Mouse (Mus musculus): Measurements from ENCODE around the gene Car6. TPM values are rescaled to one million over a fixed set of nuclear protein-coding genes. Genes with fewer than 3 reads are reported as not detected.

Car6 gene
- total and polyA plus RNA-seq, 3 experiments: not detected

- H3K4me2 ChIP-seq (ENCODE audit: insufficient read depth, low read depth, poor library complexity, severe bottlenecking): no peak overlapping the region
- in situ Hi-C loops (cut with MboI; ENCODE audit: low pct_ligation_motif_present, low pct_unique_long_range_greater_than_20kb, low sequenced_read_pairs): no loop called here
- TF ChIP-seq ZMIZ1 (IDR thresholded peaks at IDR 0.05; ENCODE audit: low read depth, low read length) (no peak), CTCF (conservative IDR thresholded peaks at IDR 0.05 in 1 of 2, IDR thresholded peaks at IDR 0.05 in 1 of 2; ENCODE audit: low read depth in 2 of 2, low read length in 2 of 2) (peak in 1 of 2 experiments; percentile 29; a peak in 1 of 4 replicates)
- H3K9me3 ChIP-seq (replicated peaks; ENCODE audit: low read length): peaks cover 11% of the 10 kb centered on the region
- H3K36me3 ChIP-seq (replicated peaks in 1 of 2; ENCODE audit: control insufficient read depth in 1 of 2, insufficient read depth in 1 of 2, low read length in 1 of 2): no peaks in the 10 kb centered on the region
- no peaks in the 10 kb centered on the region for H3K27me3 ChIP-seq (replicated peaks)
- peaks cover 6 to 38% of the 10 kb centered on the region in 2 experiments for H3K4me1 ChIP-seq (ENCODE audit: control insufficient read depth in 1 of 2, insufficient read depth in 2 of 2)
- dilution Hi-C loops (cut with MboI; ENCODE audit: extremely low pct_ligation_motif_present, extremely low pct_unique_long_range_greater_than_20kb, low sequenced_read_pairs): no loop called here
- H3K27ac ChIP-seq (ENCODE audit: insufficient read depth, low read depth): no peak overlapping the region
- no peak overlapping the region for H3K9ac ChIP-seq (ENCODE audit: insufficient read depth, low read depth)
- no peaks in the 10 kb centered on the region for H3K79me2 ChIP-seq (replicated peaks; ENCODE audit: control insufficient read depth, extremely low read depth, insufficient read depth, poor library complexity, severe bottlenecking)
- no peak for DNase-seq (ENCODE audit: extremely low read depth)
- H3K4me3 ChIP-seq (replicated peaks in 1 of 3; ENCODE audit: low read depth in 2 of 3, low read length in 2 of 3, poor library complexity in 1 of 3): no peak overlapping the region
Observed at GRCm38 (mm10) chr4:150151045-150151444, 50.1 kb downstream of the Car6 start.

GRCm38 (mm10) chr4:150146286-150146685 is 54.8 kb downstream of the Car6 start:
- in situ Hi-C loops (cut with MboI; ENCODE audit: low pct_ligation_motif_present, low pct_unique_long_range_greater_than_20kb, low sequenced_read_pairs): no loop called here
- DNase-seq (ENCODE audit: extremely low read depth): peak; percentile 92
- Histone ChIP-seq H3K4me1 (ENCODE audit: control insufficient read depth in 1 of 2, insufficient read depth in 2 of 2) (peaks cover 17 to 34% of the 10 kb centered on the region in 2 experiments), H3K9me3 (replicated peaks; ENCODE audit: low read length) (peaks cover 14% of the 10 kb centered on the region), H3K27me3 (replicated peaks) (no peaks in the 10 kb centered on the region), H3K79me2 (replicated peaks; ENCODE audit: control insufficient read depth, extremely low read depth, insufficient read depth, poor library complexity, severe bottlenecking) (no peaks in the 10 kb centered on the region), H3K9ac (ENCODE audit: insufficient read depth, low read depth) (no peak overlapping the region), H3K4me2 (ENCODE audit: insufficient read depth, low read depth, poor library complexity, severe bottlenecking) (no peak overlapping the region; the same call in 1 of the 2 replicates), H3K4me3 (replicated peaks in 1 of 3; ENCODE audit: low read depth in 2 of 3, low read length in 2 of 3, poor library complexity in 1 of 3) (no peak overlapping the region), H3K36me3 (replicated peaks in 1 of 2; ENCODE audit: control insufficient read depth in 1 of 2, insufficient read depth in 1 of 2, low read length in 1 of 2) (peaks cover 0 to 2% of the 10 kb centered on the region in 2 experiments), H3K27ac (ENCODE audit: insufficient read depth, low read depth) (peak overlapping the region; percentile 27; the same call in 1 of the 2 replicates)
- dilution Hi-C loops (cut with MboI; ENCODE audit: extremely low pct_ligation_motif_present, extremely low pct_unique_long_range_greater_than_20kb, low sequenced_read_pairs): no loop called here
- TF ChIP-seq MAZ (IDR thresholded peaks at IDR 0.05; ENCODE audit: low read depth, low read length) (peak; percentile 66; the same call in 1 of the 2 replicates), MYC (IDR thresholded peaks at IDR 0.05; ENCODE audit: low read depth, low read length) (peak; percentile 36; the same call in 1 of the 2 replicates), TBP (conservative IDR thresholded peaks at IDR 0.05; ENCODE audit: low read depth, low read length) (peak; percentile 55; the same call in 1 of the 2 replicates), MAX (IDR thresholded peaks at IDR 0.05; ENCODE audit: low read length) (no peak; the same call in 1 of the 2 replicates), MEF2A (IDR thresholded peaks at IDR 0.05; ENCODE audit: borderline replicate concordance, low read depth, low read length) (peak; percentile 65; the same call in 1 of the 2 replicates), TCF12 (IDR thresholded peaks at IDR 0.05; ENCODE audit: low read depth, low read length) (peak; percentile 76; the same call in 1 of the 2 replicates), MXI1 (IDR thresholded peaks at IDR 0.05; ENCODE audit: low read depth, low read length) (peak; percentile 20; the same call in 1 of the 2 replicates), CHD1 (IDR thresholded peaks at IDR 0.05; ENCODE audit: low read depth, low read length) (0 out of 2 replicates have a peak, but pooled peaks have one; percentile 26), KAT2A (IDR thresholded peaks at IDR 0.05; ENCODE audit: insufficient replicate concordance, low read length) (0 out of 2 replicates have a peak, but pooled peaks have one; percentile 32), IRF4 (IDR thresholded peaks at IDR 0.05; ENCODE audit: low read depth, low read length) (peak; percentile 84), JUN (IDR thresholded peaks at IDR 0.05; ENCODE audit: insufficient read depth, low read depth, low read length) (peak; percentile 75), BHLHE40 (IDR thresholded peaks at IDR 0.05; ENCODE audit: low read depth, low read length) (peak; percentile 62), POLR2AphosphoS2 (IDR thresholded peaks at IDR 0.05; ENCODE audit: low read depth, low read length) (no peak), ETS1 (conservative IDR thresholded peaks at IDR 0.05; ENCODE audit: low read depth, low read length) (peak; percentile 92), EP300 (IDR thresholded peaks at IDR 0.05; ENCODE audit: low read length) (peak; percentile 76), USF1 (IDR thresholded peaks at IDR 0.05; ENCODE audit: low read depth, low read length) (no peak), ZNF384 (IDR thresholded peaks at IDR 0.05; ENCODE audit: low read depth, low read length) (no peak), SIN3A (IDR thresholded peaks at IDR 0.05; ENCODE audit: low read length) (no peak), JUND (conservative IDR thresholded peaks at IDR 0.05; ENCODE audit: low read depth, low read length) (peak; percentile 74; the same call in 1 of the 2 replicates)
